Mouse (Mus musculus) hindbrain, postnatal 0 days (tissue): ENCODE data around the gene Havcr2. TPM values are rescaled to one million over a fixed set of nuclear protein-coding genes. Genes with fewer than 3 reads are reported as not detected.

Experiments
- ATAC-seq: fragments of 200-750 bp; cut with Nextera tagmentation; 2 replicates; pipeline ENCODE4 v1.8.0; 2017; ENCODE audit warnings: mild to moderate bottlenecking, moderate TSS enrichment, moderate library complexity
- DNase-seq: peaks from one replicate; pipeline ENCODE4 v3.0.0-alpha.2; 2015; ENCODE audit warnings: low spot score
- H3K27ac ChIP-seq: fragments of 300-500 bp; sonication (generic); 2 replicates; pipeline ENCODE4 v1.5.1; 2014; ENCODE audit warnings: mild to moderate bottlenecking
- H3K27me3 ChIP-seq: fragments of 300-500 bp; sonication (generic); 2 replicates; pipeline ENCODE4 v1.6.1; 2014; ENCODE audit warnings: low read length, mixed read lengths; ENCODE audit not compliant: insufficient read depth
- H3K36me3 ChIP-seq: fragments of 300-500 bp; sonication (generic); 2 replicates; pipeline ENCODE4 v1.6.1; 2014; ENCODE audit warnings: low read length, mixed read lengths; ENCODE audit not compliant: insufficient read depth
- H3K4me1 ChIP-seq: fragments of 300-500 bp; sonication (generic); 2 replicates; pipeline ENCODE4 v1.6.1; 2014; ENCODE audit warnings: antibody characterized with exemption, low read length, mixed read lengths; ENCODE audit not compliant: insufficient read depth
- H3K4me2 ChIP-seq: fragments of 300-500 bp; sonication (generic); 2 replicates; pipeline ENCODE4 v1.6.1; 2014; ENCODE audit warnings: low read depth, mild to moderate bottlenecking, low read length, moderate library complexity, mixed read lengths
- H3K4me3 ChIP-seq: fragments of 300-500 bp; sonication (generic); 2 replicates; pipeline ENCODE4 v1.5.1; 2014; ENCODE audit warnings: low read length
- H3K9ac ChIP-seq: fragments of 300-500 bp; sonication (generic); replicated peaks from 2 replicates; pipeline ENCODE4 v1.6.1; 2014; ENCODE audit warnings: mild to moderate bottlenecking, low read length, moderate library complexity, mixed read lengths
- H3K9me3 ChIP-seq: fragments of 300-500 bp; sonication (generic); 2 replicates; pipeline ENCODE4 v1.6.1; 2016; ENCODE audit warnings: low read length, mixed read lengths
- CTCF ChIP-seq: IDR thresholded peaks from 2 replicates; pipeline ENCODE4 v1.5.1; 2016; ENCODE audit warnings: antibody characterized with exemption, control low read depth, low read depth
- WGBS: fragments of 180-500 bp; shearing (Covaris S2); extraction: QIAGEN DNeasy Blood & Tissue Kit; methylation state at CpG from one replicate; pipeline ENCODE4 v1.1.7; 2014; 5-methylcytosine and 5-hydroxymethylcytosine counted together
- polyA plus RNA-seq: library from polyadenylated mRNA; unstranded; fragments of >200 nt; fragmentation: Nextera tagmentation; extraction: Ambion mirVana; gene quantifications from 2 replicates; pipeline ENCODE4 v1.2.1, GENCODE M21; 2015
- total RNA-seq: library from RNA; depleted of rRNA; stranded (reverse); fragments of >200 nt; gene quantifications from 2 replicates; pipeline ENCODE4 v1.2.3, GENCODE M21; 2014; rRNA removed

Havcr2 gene
- total RNA-seq, result 0.21 and 0.43 TPM in 2 replicates
- polyA plus RNA-seq, result 0.23 and 0.24 TPM in 2 replicates

DNA sequence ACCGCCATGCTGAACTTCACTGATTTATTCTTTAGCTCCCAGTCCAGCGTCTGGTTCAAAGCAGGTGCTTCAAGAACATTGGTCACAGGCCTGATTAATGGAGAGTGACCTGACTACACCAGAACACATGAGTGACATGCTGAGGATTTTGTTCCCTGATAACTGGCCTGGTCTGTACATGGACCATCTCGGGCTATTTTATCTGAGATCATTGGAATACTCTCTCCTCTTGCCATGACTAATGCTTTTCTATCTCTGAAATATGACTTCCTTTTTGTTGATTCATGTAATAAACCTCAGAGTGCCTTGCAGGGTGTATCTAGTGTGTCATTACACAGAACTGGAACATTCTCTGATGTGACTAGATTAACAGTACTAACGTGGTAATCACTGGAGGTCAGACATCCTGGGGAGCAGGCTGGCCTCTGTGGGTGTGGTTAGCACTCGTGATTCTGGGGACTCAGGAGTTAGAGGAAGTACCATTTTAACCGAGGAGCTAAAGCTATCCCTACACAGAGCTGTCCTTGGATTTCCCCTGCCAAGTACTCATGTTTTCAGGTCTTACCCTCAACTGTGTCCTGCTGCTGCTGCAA lies at the start of gene Havcr2:
TSS of gene Havcr2 (plus strand) at position 483 of the 593 bp plus-strand sequence.
- WGBS, result 78% methylated on average over 6 of the region's 6 CpGs
- Histone ChIP-seq H3K9ac (no peak within 1 kb of the TSS), H3K36me3 (no peaks in the 10 kb centered on the region), H3K4me3 (no peak within 1 kb of the TSS), H3K4me2 (no peak within 1 kb of the TSS), H3K27me3 (no peaks in the 10 kb centered on the region), H3K9me3 (no peaks in the 10 kb centered on the region), H3K27ac (no peak within 1 kb of the TSS), H3K4me1 (no peaks in the 10 kb centered on the region)
- no peak for ATAC-seq
- TF ChIP-seq CTCF, result no peak
- no peak for DNase-seq

DNA sequence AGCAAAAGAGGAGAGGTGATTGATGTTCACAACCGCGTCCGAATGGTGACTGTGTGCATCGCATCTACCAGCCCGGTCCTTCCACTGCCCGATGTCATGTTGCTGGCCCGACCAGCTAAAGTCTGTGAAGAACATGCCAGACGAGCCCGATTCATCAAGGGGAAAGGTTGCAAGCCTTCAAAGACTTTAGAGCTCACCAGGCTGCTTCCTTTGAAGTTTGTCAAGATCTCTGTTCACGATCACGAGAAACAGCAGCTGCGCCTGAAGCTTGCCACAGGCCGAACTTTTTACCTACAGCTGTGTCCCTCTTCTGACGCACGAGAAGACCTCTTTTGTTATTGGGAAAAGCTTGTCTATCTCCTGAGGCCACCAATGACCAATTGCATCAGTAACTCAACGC lies 49.7 kb upstream of the Havcr2 start:
- Histone ChIP-seq H3K27ac (no peak overlapping the region), H3K9ac (no peak overlapping the region), H3K4me2 (no peak overlapping the region), H3K9me3 (no peaks in the 10 kb centered on the region), H3K36me3 (no peaks in the 10 kb centered on the region), H3K27me3 (no peaks in the 10 kb centered on the region), H3K4me3 (no peak overlapping the region), H3K4me1 (no peaks in the 10 kb centered on the region)
- DNase-seq (no peak), ATAC-seq (no peak)
- WGBS, result 84% methylated on average over 16 of the region's 16 CpGs
- no peak for TF ChIP-seq CTCF

DNA sequence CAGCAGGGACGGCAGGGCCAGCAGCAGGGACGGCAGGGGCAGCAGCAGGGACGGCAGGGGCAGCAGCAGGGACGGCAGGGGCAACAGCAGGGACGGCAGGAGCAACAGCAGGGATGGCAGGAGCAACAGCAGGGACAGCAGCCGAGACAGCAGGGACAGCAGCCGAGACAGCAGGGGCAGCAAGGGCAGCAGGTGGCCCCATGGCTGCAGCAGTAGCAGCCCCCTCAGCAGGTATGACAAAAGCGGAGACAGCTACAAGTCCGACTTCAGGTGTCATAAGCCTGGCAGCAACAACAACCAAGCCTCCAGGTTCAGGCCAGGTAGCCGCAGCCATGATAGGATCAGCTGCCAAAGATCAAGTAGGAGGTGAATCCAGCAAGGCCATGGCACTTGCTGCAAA lies 48.0 kb upstream of the Havcr2 start:
- H3K27ac ChIP-seq, result no peak overlapping the region
- no peak for TF ChIP-seq CTCF
- DNase-seq, result no peak
- ATAC-seq, result no peak
- H3K36me3 ChIP-seq, result no peaks in the 10 kb centered on the region
- H3K9me3 ChIP-seq, result no peaks in the 10 kb centered on the region
- H3K9ac ChIP-seq, result no peak overlapping the region
- H3K27me3 ChIP-seq, result no peaks in the 10 kb centered on the region
- no peak overlapping the region for H3K4me2 ChIP-seq
- no peak overlapping the region for H3K4me3 ChIP-seq
- 29% methylated on average over 10 of the region's 10 CpGs for WGBS
- no peaks in the 10 kb centered on the region for H3K4me1 ChIP-seq

DNA sequence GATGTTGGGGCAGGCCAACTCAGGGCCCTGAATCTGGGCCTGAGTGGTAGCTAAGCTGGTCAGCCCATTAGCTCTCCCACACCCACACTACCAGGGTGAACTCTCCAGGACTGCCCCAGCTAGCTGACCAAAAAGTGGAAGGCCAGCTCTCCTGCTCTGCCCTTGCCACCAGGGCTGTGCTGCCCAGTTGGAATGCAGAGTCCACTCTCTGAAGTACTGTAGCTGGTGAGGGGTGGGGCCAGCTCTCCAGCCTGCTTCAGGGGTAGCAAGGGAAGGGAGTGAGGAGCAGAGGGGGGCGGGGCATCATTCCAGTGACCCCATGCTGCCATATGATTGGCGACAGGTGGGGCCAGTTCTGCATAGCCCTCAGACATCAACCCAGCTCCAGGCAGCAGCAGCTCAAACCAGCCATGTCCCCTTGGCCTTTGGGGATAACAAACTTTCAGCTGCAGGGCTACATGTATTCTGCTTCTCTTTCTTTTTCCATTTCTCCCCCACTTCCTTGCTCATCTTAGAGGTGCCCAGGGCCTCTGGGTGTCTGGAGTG lies 44.6 kb upstream of the Havcr2 start:
- ATAC-seq, result no peak

DNA sequence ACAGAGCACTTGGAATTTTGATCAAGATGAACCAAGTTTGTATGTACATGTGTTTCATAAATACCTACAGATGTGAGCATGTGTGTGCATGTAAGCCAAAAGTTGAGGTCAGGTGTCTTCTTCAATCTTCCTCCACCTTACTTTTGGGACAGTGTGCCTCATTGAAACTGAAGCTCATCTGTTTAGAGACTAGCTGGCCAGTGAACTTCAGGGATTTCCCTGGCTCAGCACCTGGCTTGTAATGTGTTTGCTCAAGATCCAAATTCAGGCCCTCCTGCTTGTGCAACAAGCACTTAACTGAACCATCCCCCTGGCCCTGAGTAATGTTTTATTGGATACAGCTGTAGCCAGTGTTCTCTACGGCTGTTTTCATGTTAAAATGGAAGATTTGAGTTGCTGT lies 36.3 kb upstream of the Havcr2 start:
- no peaks in the 10 kb centered on the region for H3K4me1 ChIP-seq
- no peak for TF ChIP-seq CTCF
- H3K9me3 ChIP-seq, result no peaks in the 10 kb centered on the region
- H3K9ac ChIP-seq, result no peak overlapping the region
- no peaks in the 10 kb centered on the region for H3K27me3 ChIP-seq
- no peak for DNase-seq
- ATAC-seq, result no peak
- H3K36me3 ChIP-seq, result no peaks in the 10 kb centered on the region
- WGBS, result 79% methylated on average over 1 of the region's 1 CpGs
- no peak overlapping the region for H3K27ac ChIP-seq
- H3K4me3 ChIP-seq, result no peak overlapping the region
- no peak overlapping the region for H3K4me2 ChIP-seq

More for the DNA sequence above, 44.6 kb upstream of the Havcr2 start:
- Histone ChIP-seq H3K9me3 (no peaks in the 10 kb centered on the region), H3K9ac (no peak overlapping the region), H3K36me3 (no peaks in the 10 kb centered on the region), H3K4me3 (no peak overlapping the region), H3K4me2 (no peak overlapping the region), H3K27me3 (no peaks in the 10 kb centered on the region), H3K27ac (no peak overlapping the region), H3K4me1 (no peaks in the 10 kb centered on the region)
- 69% methylated on average over 2 of the region's 2 CpGs for WGBS
- TF ChIP-seq CTCF, result no peak
- no peak for DNase-seq

DNA sequence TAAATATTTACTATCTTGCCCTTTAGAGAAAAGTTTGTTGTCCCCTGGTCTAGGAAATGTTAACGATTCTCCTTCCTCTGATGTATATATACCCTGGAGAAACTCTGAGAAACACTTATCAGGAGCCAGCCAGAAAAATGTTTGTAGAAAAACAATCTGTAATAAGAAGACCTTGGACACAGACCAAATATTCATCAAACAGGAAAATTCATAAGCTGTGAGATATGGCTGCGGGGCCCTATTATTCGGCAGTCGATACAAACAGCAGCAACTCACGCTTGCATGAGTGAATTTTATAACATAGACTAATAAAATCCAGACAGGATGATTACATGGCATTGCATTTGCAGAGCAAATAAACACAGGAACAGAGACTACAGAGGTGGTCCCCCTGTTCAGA lies 35.9 kb upstream of the Havcr2 start:
- WGBS, result 84% methylated on average over 5 of the region's 5 CpGs

More for the DNA sequence above, 35.9 kb upstream of the Havcr2 start:
- H3K4me3 ChIP-seq, result no peak overlapping the region
- H3K4me1 ChIP-seq, result no peaks in the 10 kb centered on the region
- ATAC-seq (no peak), DNase-seq (no peak)
- no peak overlapping the region for H3K27ac ChIP-seq
- H3K9me3 ChIP-seq, result no peaks in the 10 kb centered on the region
- TF ChIP-seq CTCF, result no peak
- no peak overlapping the region for H3K9ac ChIP-seq
- no peaks in the 10 kb centered on the region for H3K36me3 ChIP-seq
- H3K27me3 ChIP-seq, result no peaks in the 10 kb centered on the region
- no peak overlapping the region for H3K4me2 ChIP-seq
